In the genomic region with DNA sequence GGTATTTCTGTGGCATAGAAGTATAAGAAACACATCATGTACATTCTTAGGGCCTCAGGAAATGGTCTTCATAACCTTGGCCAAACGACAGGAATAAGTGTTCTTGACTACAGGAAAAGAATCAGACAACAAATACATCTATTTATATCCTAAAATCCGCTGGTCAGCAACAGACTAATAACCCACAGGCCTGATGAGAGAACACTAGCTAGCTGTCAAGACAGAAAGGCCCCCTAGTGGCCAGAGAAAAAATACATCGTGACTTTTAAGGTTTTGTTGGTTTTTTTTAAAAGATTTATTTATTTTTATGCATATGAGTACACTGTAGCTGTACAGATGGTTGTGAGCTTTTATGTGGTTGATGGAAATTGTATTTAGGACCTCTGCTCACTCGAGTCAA, we compare ENCODE assay signal across 8 mouse cellular contexts. TPM values are rescaled to one million over a fixed set of nuclear protein-coding genes. Genes with fewer than 3 reads are reported as not detected.
DNase-seq lines count a peak whose midpoint lies in the region; ATAC-seq and TF ChIP-seq lines count a peak whose summit lies in the region.

No protein-coding gene starts in this region.

- H3K36me3 ChIP-seq in embryonic facial prominence, embryonic 11.5 days (replicated peaks; ENCODE audit: control insufficient read depth, insufficient read depth, low read depth, low read length): no peaks in the 10 kb centered on the region; the same call in 1 of the 2 replicates
- H3K36me3 ChIP-seq in embryonic facial prominence, embryonic 10.5 days (replicated peaks): peaks cover 65% of the 10 kb centered on the region
- H3K36me3 ChIP-seq in liver, embryonic 14.5 days (replicated peaks; ENCODE audit: control insufficient read depth, insufficient read depth, low read depth): peaks cover 9% of the 10 kb centered on the region
- peaks cover 16% of the 10 kb centered on the region; the same call in 1 of the 2 replicates for H3K36me3 ChIP-seq in liver, embryonic 11.5 days (ENCODE audit: control insufficient read depth, insufficient read depth, low read length)
- H3K36me3 ChIP-seq in kidney, postnatal 0 days (ENCODE audit: insufficient read depth, low read length): peaks cover 10% of the 10 kb centered on the region

- no peak for ATAC-seq in embryonic facial prominence, embryonic 11.5 days (replicated peaks; ENCODE audit: insufficient number of reproducible peaks, low FRiP score, low TSS enrichment, low read depth)
- no peak for ATAC-seq in liver, embryonic 14.5 days (ENCODE audit: insufficient read depth)
- no peak for ATAC-seq in liver, embryonic 11.5 days (replicated peaks; ENCODE audit: low FRiP score)
- no peak for ATAC-seq in kidney, postnatal 0 days (replicated peaks; ENCODE audit: low FRiP score, low read depth)

- H3K4me1 ChIP-seq in embryonic facial prominence, embryonic 11.5 days (ENCODE audit: control insufficient read depth, insufficient read depth, low read length): no peaks in the 10 kb centered on the region
- no peaks in the 10 kb centered on the region for H3K4me1 ChIP-seq in embryonic facial prominence, embryonic 10.5 days
- no peaks in the 10 kb centered on the region for H3K4me1 ChIP-seq in liver, embryonic 14.5 days (replicated peaks; ENCODE audit: control insufficient read depth in 2 of 2, insufficient read depth in 2 of 2, low read length in 1 of 2)
- no peaks in the 10 kb centered on the region for H3K4me1 ChIP-seq in liver, embryonic 11.5 days (replicated peaks; ENCODE audit: control insufficient read depth, insufficient read depth, low read length)
- no peaks in the 10 kb centered on the region for H3K4me1 ChIP-seq in kidney, postnatal 0 days (replicated peaks; ENCODE audit: insufficient read depth, low read length)

- peak; percentile 56 for TF ChIP-seq CTCF in liver, embryonic 14.5 days (IDR thresholded peaks at IDR 0.05; ENCODE audit: low read depth)
- peak; percentile 76 for TF ChIP-seq CTCF in kidney, postnatal 0 days (IDR thresholded peaks at IDR 0.05; ENCODE audit: low read depth)

- no peak overlapping the region for H3K27ac ChIP-seq in embryonic facial prominence, embryonic 11.5 days (replicated peaks; ENCODE audit: low read depth, low read length)
- no peak overlapping the region for H3K27ac ChIP-seq in embryonic facial prominence, embryonic 10.5 days (replicated peaks)
- H3K27ac ChIP-seq in liver, embryonic 14.5 days: no peak overlapping the region
- no peak overlapping the region for H3K27ac ChIP-seq in liver, embryonic 11.5 days (ENCODE audit: low read depth, low read length)
- H3K27ac ChIP-seq in kidney, postnatal 0 days: no peak overlapping the region

- H3K9ac ChIP-seq in embryonic facial prominence, embryonic 11.5 days (replicated peaks; ENCODE audit: low read length): no peak overlapping the region
- no peak overlapping the region for H3K9ac ChIP-seq in liver, embryonic 14.5 days (replicated peaks)
- H3K9ac ChIP-seq in liver, embryonic 11.5 days (ENCODE audit: low read depth, low read length): no peak overlapping the region
- no peak overlapping the region for H3K9ac ChIP-seq in kidney, postnatal 0 days (ENCODE audit: low read depth, low read length)

- H3K4me3 ChIP-seq in embryonic facial prominence, embryonic 11.5 days (ENCODE audit: low read depth, low read length): no peak overlapping the region
- no peak overlapping the region for H3K4me3 ChIP-seq in embryonic facial prominence, embryonic 10.5 days
- no peak overlapping the region for H3K4me3 ChIP-seq in liver, embryonic 14.5 days (ENCODE audit: insufficient read depth in 1 of 2, low read depth in 2 of 2, low read length in 2 of 2)
- H3K4me3 ChIP-seq in liver, embryonic 11.5 days (ENCODE audit: low read depth, low read length): no peak overlapping the region
- no peak overlapping the region for H3K4me3 ChIP-seq in kidney, postnatal 0 days (replicated peaks; ENCODE audit: low read depth, low read length)

- H3K27me3 ChIP-seq in embryonic facial prominence, embryonic 11.5 days (ENCODE audit: control insufficient read depth, insufficient read depth, low read length): no peaks in the 10 kb centered on the region
- no peaks in the 10 kb centered on the region for H3K27me3 ChIP-seq in embryonic facial prominence, embryonic 10.5 days (replicated peaks; ENCODE audit: low read depth, poor library complexity, severe bottlenecking)
- H3K27me3 ChIP-seq in liver, embryonic 14.5 days (ENCODE audit: control insufficient read depth, insufficient read depth, low read length): no peaks in the 10 kb centered on the region
- H3K27me3 ChIP-seq in liver, embryonic 11.5 days (replicated peaks; ENCODE audit: control insufficient read depth, insufficient read depth, low read length): no peaks in the 10 kb centered on the region
- no peaks in the 10 kb centered on the region for H3K27me3 ChIP-seq in kidney, postnatal 0 days (ENCODE audit: insufficient read depth, low read length)

- no peak for TF ChIP-seq EP300 in liver, embryonic 14.5 days (IDR thresholded peaks at IDR 0.05; ENCODE audit: low read depth)

- peak; percentile 77 for DNase-seq in embryonic facial prominence, embryonic 11.5 days (ENCODE audit: low spot score)
- DNase-seq in embryonic facial prominence, embryonic 10.5 days (ENCODE audit: low spot score): no peak
- peak; percentile 17 to 26 (median 24) for DNase-seq in liver, embryonic 14.5 days (ENCODE audit: low read depth in 3 of 3, low spot score in 3 of 3)
- DNase-seq in liver, embryonic 11.5 days (ENCODE audit: low spot score): no peak
- peak; percentile 58 for DNase-seq in brain, adult 2 months (ENCODE audit: low read depth, low spot score)
- peak; percentile 89 for DNase-seq in kidney, postnatal 0 days (ENCODE audit: low spot score)
- DNase-seq in frontal cortex, postnatal 25 days (ENCODE audit: low spot score in 2 of 2): no peak
- DNase-seq in frontal cortex, postnatal 14 days (ENCODE audit: low spot score in 2 of 2): no peak

- no peaks in the 10 kb centered on the region for H3K9me3 ChIP-seq in embryonic facial prominence, embryonic 11.5 days (replicated peaks; ENCODE audit: control insufficient read depth, low read length)
- H3K9me3 ChIP-seq in embryonic facial prominence, embryonic 10.5 days: no peaks in the 10 kb centered on the region
- no peaks in the 10 kb centered on the region for H3K9me3 ChIP-seq in liver, embryonic 14.5 days (ENCODE audit: control insufficient read depth, low read length)
- H3K9me3 ChIP-seq in liver, embryonic 11.5 days (ENCODE audit: control insufficient read depth, low read length): no peaks in the 10 kb centered on the region
- H3K9me3 ChIP-seq in kidney, postnatal 0 days (replicated peaks; ENCODE audit: low read length): no peaks in the 10 kb centered on the region

- no peak overlapping the region for H3K4me2 ChIP-seq in embryonic facial prominence, embryonic 11.5 days (ENCODE audit: low read depth, low read length)
- H3K4me2 ChIP-seq in liver, embryonic 14.5 days (ENCODE audit: low read depth): no peak overlapping the region
- no peak overlapping the region for H3K4me2 ChIP-seq in liver, embryonic 11.5 days
- no peak overlapping the region for H3K4me2 ChIP-seq in kidney, postnatal 0 days (ENCODE audit: low read length)

- 46% methylated on average over 4 of the region's 4 CpGs for WGBS in embryonic facial prominence, embryonic 11.5 days
- 58% methylated on average over 4 of the region's 4 CpGs for WGBS in embryonic facial prominence, embryonic 10.5 days
- WGBS in liver, embryonic 14.5 days (ENCODE audit: insufficient replicate concordance): 24% methylated on average over 4 of the region's 4 CpGs
- 47% methylated on average over 4 of the region's 4 CpGs for WGBS in liver, embryonic 11.5 days
- 44% methylated on average over 4 of the region's 4 CpGs for WGBS in kidney, postnatal 0 days

RNA-seq across cellular contexts. Expression of gene Nop58, which starts 35.1 kb away (rescaled TPM):
- 300 and 347 TPM in 2 replicates for polyA plus RNA-seq in embryonic facial prominence, embryonic 11.5 days (2014; fragmentation: Nextera tagmentation; extraction: Ambion mirVana)
- polyA plus RNA-seq in embryonic facial prominence, embryonic 10.5 days (2016; fragmentation: Nextera tagmentation; extraction: Ambion mirVana): 317 and 319 TPM in 2 replicates
- 35.5 and 76.0 TPM in 2 replicates for polyA plus RNA-seq in liver, embryonic 14.5 days (2012; rRNA removed)
- polyA plus RNA-seq in liver, embryonic 14.5 days (2014; fragmentation: Nextera tagmentation; extraction: Ambion mirVana): 124 and 132 TPM in 2 replicates
- 400 and 416 TPM in 2 replicates for polyA plus RNA-seq in liver, embryonic 11.5 days (2014; fragmentation: Nextera tagmentation; extraction: Ambion mirVana)
- 162 and 173 TPM in 2 replicates for polyA plus RNA-seq in kidney, postnatal 0 days (2015; fragmentation: Nextera tagmentation; extraction: Ambion mirVana)

RNA-seq across cellular contexts. Expression of gene Bmpr2, which starts 43.3 kb away (rescaled TPM):
- 11.6 and 11.9 TPM in 2 replicates for polyA plus RNA-seq in embryonic facial prominence, embryonic 11.5 days (2014; fragmentation: Nextera tagmentation; extraction: Ambion mirVana)
- polyA plus RNA-seq in embryonic facial prominence, embryonic 10.5 days (2016; fragmentation: Nextera tagmentation; extraction: Ambion mirVana): 6.4 and 7.1 TPM in 2 replicates
- 0.88 and 1.0 TPM in 2 replicates for polyA plus RNA-seq in liver, embryonic 14.5 days (2012; rRNA removed)
- polyA plus RNA-seq in liver, embryonic 14.5 days (2014; fragmentation: Nextera tagmentation; extraction: Ambion mirVana): 1.0 and 1.1 TPM in 2 replicates
- polyA plus RNA-seq in liver, embryonic 11.5 days (2014; fragmentation: Nextera tagmentation; extraction: Ambion mirVana): 4.1 and 5.2 TPM in 2 replicates
- 9.3 and 9.8 TPM in 2 replicates for polyA plus RNA-seq in kidney, postnatal 0 days (2015; fragmentation: Nextera tagmentation; extraction: Ambion mirVana)

RNA-seq across cellular contexts. Expression of gene Sumo1, which starts 49.3 kb away (rescaled TPM):
- 639 and 717 TPM in 2 replicates for polyA plus RNA-seq in embryonic facial prominence, embryonic 11.5 days (2014; fragmentation: Nextera tagmentation; extraction: Ambion mirVana)
- polyA plus RNA-seq in embryonic facial prominence, embryonic 10.5 days (2016; fragmentation: Nextera tagmentation; extraction: Ambion mirVana): 564 and 568 TPM in 2 replicates
- polyA plus RNA-seq in liver, embryonic 14.5 days (2012; rRNA removed): 29.6 and 42.5 TPM in 2 replicates
- 152 and 153 TPM in 2 replicates for polyA plus RNA-seq in liver, embryonic 14.5 days (2014; fragmentation: Nextera tagmentation; extraction: Ambion mirVana)
- polyA plus RNA-seq in liver, embryonic 11.5 days (2014; fragmentation: Nextera tagmentation; extraction: Ambion mirVana): 345 and 370 TPM in 2 replicates
- polyA plus RNA-seq in kidney, postnatal 0 days (2015; fragmentation: Nextera tagmentation; extraction: Ambion mirVana): 414 and 416 TPM in 2 replicates

Comparison
In these comparisons a context has a peak if more than half of its experiments do, and no peak if none do; other contexts are left out.
1. DNase-seq: peak in embryonic facial prominence, embryonic 11.5 days (single experiment), liver, embryonic 14.5 days (3 of 3), brain, adult 2 months (single experiment) and kidney, postnatal 0 days (single experiment); none in embryonic facial prominence, embryonic 10.5 days (single experiment), liver, embryonic 11.5 days (single experiment), frontal cortex, postnatal 25 days (0 of 2) and frontal cortex, postnatal 14 days (0 of 2).